Mouse (Mus musculus) testis, adult 2 months (tissue): ENCODE measurements at regions not wholly inside any gene's neighbourhood (a gene's known extent, or its start where the extent isn't known, plus 50 kb on each side); places are given as distances from the start of the nearest gene placed in this dataset.

Experiments used
- CTCF ChIP-seq: fragments of 200-500 bp; IDR thresholded peaks from 2 replicates; pipeline ENCODE4 v1.5.1; 2012; ENCODE audit warnings: low read depth, mild to moderate bottlenecking, inconsistent platforms, low read length, moderate library complexity; ENCODE audit not compliant: control insufficient read depth, insufficient read depth, insufficient replicate concordance
- POLR2A ChIP-seq: fragments of 200-500 bp; IDR thresholded peaks from 2 replicates; pipeline ENCODE4 v1.6.1; 2012; ENCODE audit warnings: low read depth, mild to moderate bottlenecking, inconsistent platforms, low read length, moderate library complexity; ENCODE audit not compliant: control insufficient read depth

DNA sequence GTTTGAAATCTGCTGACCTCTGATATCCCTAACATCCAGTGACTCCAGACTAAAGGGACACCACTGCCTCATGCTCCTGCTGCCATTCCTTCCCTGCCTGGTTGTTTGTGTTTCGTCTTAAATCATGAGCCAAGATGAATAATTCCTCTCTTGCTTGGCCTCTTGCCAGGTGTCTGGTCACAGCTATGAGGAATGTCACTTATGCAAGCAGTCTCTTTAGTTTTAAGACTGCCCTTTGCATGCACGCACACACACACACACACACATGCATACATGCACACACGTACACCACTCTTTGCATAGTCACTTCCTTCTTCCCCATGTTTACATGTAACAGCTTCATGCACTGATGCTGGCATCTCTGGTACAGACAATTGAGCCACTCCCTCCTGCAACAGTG, 543.0 kb upstream of the Jmjd1c start:
- no peak for TF ChIP-seq POLR2A
- TF ChIP-seq CTCF: no peak
